Mouse (Mus musculus) heart, postnatal 0 days (tissue): ENCODE measurements around the gene Olfr1026. TPM values are rescaled to one million over a fixed set of nuclear protein-coding genes. Genes with fewer than 3 reads are reported as not detected.

ENCODE experiments used
- ATAC-seq: fragments of 200-750 bp; cut with Nextera tagmentation; 2 replicates; pipeline ENCODE4 v1.8.0; 2017; ENCODE audit warnings: low read depth, moderate number of reproducible peaks, moderate library complexity; ENCODE audit not compliant: insufficient read depth
- DNase-seq: peaks from one replicate; pipeline ENCODE4 v3.0.0-alpha.2; 2016; ENCODE audit warnings: low spot score
- H3K27ac ChIP-seq: fragments of 300-500 bp; sonication (generic); 2 replicates; pipeline ENCODE4 v1.5.1; 2014; ENCODE audit warnings: low read depth, mild to moderate bottlenecking
- H3K27me3 ChIP-seq: fragments of 300-500 bp; sonication (generic); 2 replicates; pipeline ENCODE4 v1.6.1; 2014; ENCODE audit warnings: low read length, mixed read lengths; ENCODE audit not compliant: control insufficient read depth, insufficient read depth
- H3K36me3 ChIP-seq: fragments of 300-500 bp; sonication (generic); replicated peaks from 2 replicates; pipeline ENCODE4 v1.6.1; 2014; ENCODE audit warnings: low read length, mixed read lengths; ENCODE audit not compliant: control insufficient read depth, insufficient read depth
- H3K4me1 ChIP-seq: fragments of 300-500 bp; sonication (generic); 2 replicates; pipeline ENCODE4 v1.6.1; 2014; ENCODE audit warnings: antibody characterized with exemption; ENCODE audit not compliant: control insufficient read depth, insufficient read depth
- H3K4me2 ChIP-seq: fragments of 300-500 bp; sonication (generic); 2 replicates; pipeline ENCODE4 v1.6.1; 2014; ENCODE audit warnings: low read depth, mild to moderate bottlenecking, low read length, moderate library complexity
- H3K4me3 ChIP-seq: fragments of 300-500 bp; sonication (generic); 2 replicates; pipeline ENCODE4 v1.5.1; 2014; ENCODE audit warnings: low read depth, low read length
- H3K9ac ChIP-seq: fragments of 300-500 bp; sonication (generic); replicated peaks from 2 replicates; pipeline ENCODE4 v1.6.1; 2014; ENCODE audit warnings: low read depth, low read length, mixed read lengths
- H3K9me3 ChIP-seq: fragments of 300-500 bp; sonication (generic); replicated peaks from 2 replicates; pipeline ENCODE4 v1.6.1; 2016; ENCODE audit warnings: low read length; ENCODE audit not compliant: control insufficient read depth
- CTCF ChIP-seq: IDR thresholded peaks from 2 replicates; pipeline ENCODE4 v1.5.1; 2016; ENCODE audit warnings: antibody characterized with exemption, control low read depth, low read depth
- EP300 ChIP-seq: IDR thresholded peaks from 2 replicates; pipeline ENCODE4 v1.6.1; 2016; ENCODE audit warnings: antibody characterized with exemption, low read depth
- WGBS: fragments of 180-500 bp; shearing (Covaris S2); extraction: QIAGEN DNeasy Blood & Tissue Kit; methylation state at CpG from one replicate; pipeline ENCODE4 v1.1.7; 2014; 5-methylcytosine and 5-hydroxymethylcytosine counted together
- polyA plus RNA-seq: library from polyadenylated mRNA; unstranded; fragments of >200 nt; fragmentation: Nextera tagmentation; extraction: Ambion mirVana; gene quantifications from 2 replicates; pipeline ENCODE4 v1.2.1, GENCODE M21; 2015
- total RNA-seq: library from RNA; depleted of rRNA; stranded (reverse); fragments of >200 nt; gene quantifications from 2 replicates; pipeline ENCODE4 v1.2.3, GENCODE M21; 2014; ENCODE audit warnings: low replicate concordance; rRNA removed

The Olfr1026 gene
- total and polyA plus RNA-seq, 2 experiments from 2014 or later, result not detected

DNA sequence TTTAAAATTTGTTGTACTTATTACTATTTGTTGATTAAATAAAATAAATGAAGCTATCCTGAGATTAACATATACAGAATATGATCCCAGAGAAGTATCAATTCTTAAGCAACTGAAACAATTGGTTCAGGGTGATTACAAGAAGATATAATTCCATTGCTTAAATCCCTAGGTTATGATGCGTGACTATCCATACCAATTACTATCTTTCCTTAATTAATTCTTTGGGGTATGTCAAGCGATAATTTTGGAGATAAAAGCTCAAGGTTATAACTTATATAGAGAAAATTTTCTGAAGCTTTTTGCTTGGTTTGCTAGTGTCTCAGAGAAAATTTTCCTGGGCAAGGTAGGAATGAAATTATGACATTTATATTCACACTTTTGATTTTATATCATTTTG is 52.2 kb downstream of the Olfr1026 start, which contains the start of gene Olfr1029:
Gene Olfr1029 (plus strand): TSS at position 301 of the 400 bp plus-strand sequence.
- DNase-seq, result no peak
- H3K9ac ChIP-seq, result no peak within 1 kb of the TSS
- WGBS, result 78% methylated on average over 2 of the region's 2 CpGs
- no peaks in the 10 kb centered on the region for H3K4me1 ChIP-seq
- no peak for ATAC-seq
- H3K4me3 ChIP-seq, result no peak within 1 kb of the TSS
- H3K36me3 ChIP-seq, result no peaks in the 10 kb centered on the region
- no peak within 1 kb of the TSS for H3K4me2 ChIP-seq
- no peak for TF ChIP-seq CTCF
- TF ChIP-seq EP300, result no peak
- no peaks in the 10 kb centered on the region for H3K9me3 ChIP-seq
- H3K27ac ChIP-seq, result no peak within 1 kb of the TSS
- no peaks in the 10 kb centered on the region for H3K27me3 ChIP-seq

Other genes starting within 250 kb of the Olfr1026 start
- gene Olfr1006, start 242.8 kb upstream of the Olfr1026 start, total RNA-seq, result not detected in 2 replicates
- not detected in 2 replicates for gene Olfr1006, start 242.8 kb upstream of the Olfr1026 start, polyA plus RNA-seq
- gene Olfr1008, start 232.1 kb upstream of the Olfr1026 start, total RNA-seq, result not detected in 2 replicates
- gene Olfr1008, start 232.1 kb upstream of the Olfr1026 start, polyA plus RNA-seq, result not detected in 2 replicates
- not detected in 2 replicates for gene Olfr1009, start 206.1 kb upstream of the Olfr1026 start, total RNA-seq
- not detected in 2 replicates for gene Olfr1009, start 206.1 kb upstream of the Olfr1026 start, polyA plus RNA-seq
- not detected in 2 replicates for gene Olfr1012, start 158.8 kb upstream of the Olfr1026 start, total RNA-seq
- gene Olfr1012, start 158.8 kb upstream of the Olfr1026 start, polyA plus RNA-seq, result not detected in 2 replicates
- not detected in 2 replicates for gene Olfr1013, start 154.5 kb upstream of the Olfr1026 start, total RNA-seq
- not detected in 2 replicates for gene Olfr1013, start 154.5 kb upstream of the Olfr1026 start, polyA plus RNA-seq
- gene Olfr1014, start 148.8 kb upstream of the Olfr1026 start, total RNA-seq, result not detected in 2 replicates
- gene Olfr1014, start 148.8 kb upstream of the Olfr1026 start, polyA plus RNA-seq, result not detected in 2 replicates
- not detected in 2 replicates for gene Olfr1015, start 139.5 kb upstream of the Olfr1026 start, total RNA-seq
- gene Olfr1015, start 139.5 kb upstream of the Olfr1026 start, polyA plus RNA-seq, result not detected in 2 replicates
- not detected in 2 replicates for gene Olfr1016, start 119.0 kb upstream of the Olfr1026 start, total RNA-seq
- gene Olfr1016, start 119.0 kb upstream of the Olfr1026 start, polyA plus RNA-seq, result not detected in 2 replicates
- gene Olfr1018, start 103.1 kb upstream of the Olfr1026 start, total RNA-seq, result not detected in 2 replicates
- gene Olfr1018, start 103.1 kb upstream of the Olfr1026 start, polyA plus RNA-seq, result not detected in 2 replicates
- gene Olfr1019, start 76.1 kb upstream of the Olfr1026 start, total RNA-seq, result not detected in 2 replicates
- not detected in 2 replicates for gene Olfr1019, start 76.1 kb upstream of the Olfr1026 start, polyA plus RNA-seq
- gene Olfr1020, start 74.5 kb upstream of the Olfr1026 start, total RNA-seq, result not detected in 2 replicates
- not detected in 2 replicates for gene Olfr1020, start 74.5 kb upstream of the Olfr1026 start, polyA plus RNA-seq
- gene Olfr1022, start 53.0 kb upstream of the Olfr1026 start, total RNA-seq, result not detected in 2 replicates
- not detected in 2 replicates for gene Olfr1022, start 53.0 kb upstream of the Olfr1026 start, polyA plus RNA-seq
- not detected in 2 replicates for gene Olfr1023, start 35.9 kb upstream of the Olfr1026 start, total RNA-seq
- not detected in 2 replicates for gene Olfr1023, start 35.9 kb upstream of the Olfr1026 start, polyA plus RNA-seq
- not detected in 2 replicates for gene Olfr1024, start 16.5 kb upstream of the Olfr1026 start, total RNA-seq
- gene Olfr1024, start 16.5 kb upstream of the Olfr1026 start, polyA plus RNA-seq, result not detected in 2 replicates
- gene Olfr1025-ps1, start 6.4 kb upstream of the Olfr1026 start, total RNA-seq, result not detected in 2 replicates
- not detected in 2 replicates for gene Olfr1025-ps1, start 6.4 kb upstream of the Olfr1026 start, polyA plus RNA-seq
- gene Olfr1028, start 28.9 kb downstream of the Olfr1026 start, total RNA-seq, result not detected in 2 replicates
- not detected in 2 replicates for gene Olfr1028, start 28.9 kb downstream of the Olfr1026 start, polyA plus RNA-seq
- gene Olfr1029, start 52.3 kb downstream of the Olfr1026 start, total RNA-seq, result not detected in 2 replicates
- not detected in 2 replicates for gene Olfr1029, start 52.3 kb downstream of the Olfr1026 start, polyA plus RNA-seq
- not detected in 2 replicates for gene Olfr1030, start 57.7 kb downstream of the Olfr1026 start, total RNA-seq
- gene Olfr1030, start 57.7 kb downstream of the Olfr1026 start, polyA plus RNA-seq, result not detected in 2 replicates
- gene Olfr1031, start 68.7 kb downstream of the Olfr1026 start, total RNA-seq, result not detected in 2 replicates
- gene Olfr1031, start 68.7 kb downstream of the Olfr1026 start, polyA plus RNA-seq, result not detected in 2 replicates
- gene Olfr1032, start 84.0 kb downstream of the Olfr1026 start, total RNA-seq, result not detected in 2 replicates
- gene Olfr1032, start 84.0 kb downstream of the Olfr1026 start, polyA plus RNA-seq, result not detected in 2 replicates
- 0.31 and 4.0 TPM in 2 replicates for gene Olfr1033, start 99.1 kb downstream of the Olfr1026 start, total RNA-seq
- gene Olfr1033, start 99.1 kb downstream of the Olfr1026 start, polyA plus RNA-seq, result 4.0 and 5.4 TPM in 2 replicates
- gene Olfr1034, start 124.3 kb downstream of the Olfr1026 start, total RNA-seq, result 0.35 TPM in 1 of 2 replicates, not detected in the other
- 0.04 and 0.05 TPM in 2 replicates for gene Olfr1034, start 124.3 kb downstream of the Olfr1026 start, polyA plus RNA-seq
- not detected in 2 replicates for gene Olfr1036, start 152.4 kb downstream of the Olfr1026 start, total RNA-seq
- gene Olfr1036, start 152.4 kb downstream of the Olfr1026 start, polyA plus RNA-seq, result not detected in 2 replicates
- not detected in 2 replicates for gene Olfr1037, start 165.8 kb downstream of the Olfr1026 start, total RNA-seq
- gene Olfr1037, start 165.8 kb downstream of the Olfr1026 start, polyA plus RNA-seq, result not detected in 2 replicates
- gene Olfr1039, start 214.4 kb downstream of the Olfr1026 start, total RNA-seq, result not detected in 2 replicates
- not detected in 2 replicates for gene Olfr1039, start 214.4 kb downstream of the Olfr1026 start, polyA plus RNA-seq
- not detected in 2 replicates for gene Olfr1040, start 225.2 kb downstream of the Olfr1026 start, total RNA-seq
- not detected in 2 replicates for gene Olfr1040, start 225.2 kb downstream of the Olfr1026 start, polyA plus RNA-seq
- gene Olfr1042, start 240.3 kb downstream of the Olfr1026 start, total RNA-seq, result not detected in 2 replicates
- gene Olfr1042, start 240.3 kb downstream of the Olfr1026 start, polyA plus RNA-seq, result not detected in 2 replicates
- gene Olfr1043, start 246.0 kb downstream of the Olfr1026 start, total RNA-seq, result not detected in 2 replicates
- not detected in 2 replicates for gene Olfr1043, start 246.0 kb downstream of the Olfr1026 start, polyA plus RNA-seq